Mouse (Mus musculus): ENCODE measurements around the gene Sema4c. TPM values are rescaled to one million over a fixed set of nuclear protein-coding genes. Genes with fewer than 3 reads are reported as not detected.

Sema4c gene
- total RNA-seq, 2 experiments from 2014 or later, result 21.6 to 24.6 TPM

GRCm38 (mm10) chr1:36559256-36559655, 1.1 kb upstream of the Sema4c start:
- DNase-seq (ENCODE audit: low spot score in 2 of 2), result no peak

- DNase-seq (ENCODE audit: low spot score in 2 of 2), result peak; percentile 78 to 87
These were observed 615 bp downstream of the Sema4c start for GRCm38 (mm10) chr1:36557457-36558011.

- DNase-seq (ENCODE audit: low spot score in 2 of 2), result peak; percentile 99
These were observed 1.3 kb downstream of the Sema4c start for GRCm38 (mm10) chr1:36556553-36557456.

GRCm38 (mm10) chr1:36555798-36556395, 2.3 kb downstream of the Sema4c start:
- peak in 1 of 2 experiments; percentile 53 for DNase-seq (ENCODE audit: low spot score in 2 of 2)

GRCm38 (mm10) chr1:36554633-36555399, 3.3 kb downstream of the Sema4c start:
- no peak for DNase-seq (ENCODE audit: low spot score in 2 of 2)

- DNase-seq (ENCODE audit: low spot score in 2 of 2), result no peak
These were observed 5.6 kb downstream of the Sema4c start for GRCm38 (mm10) chr1:36552506-36552905.

- no peak for DNase-seq (ENCODE audit: low spot score in 2 of 2)
These were observed 6.2 kb downstream of the Sema4c start for GRCm38 (mm10) chr1:36551904-36552303.

GRCm38 (mm10) chr1:36550075-36550863, 7.9 kb downstream of the Sema4c start:
- no peak for DNase-seq (ENCODE audit: low spot score in 2 of 2)

- no peak for DNase-seq (ENCODE audit: low spot score in 2 of 2)
These were observed 8.7 kb downstream of the Sema4c start for GRCm38 (mm10) chr1:36549491-36549890.

GRCm38 (mm10) chr1:36548771-36549170, 9.4 kb downstream of the Sema4c start:
- no peak for DNase-seq (ENCODE audit: low spot score in 2 of 2)

GRCm38 (mm10) chr1:36547981-36548598, 10.1 kb downstream of the Sema4c start:
- DNase-seq (ENCODE audit: low spot score in 2 of 2), result peak in 1 of 2 experiments; percentile 57

GRCm38 (mm10) chr1:36546888-36547471, 11.2 kb downstream of the Sema4c start, which contains the start of gene Ankrd39:
Gene Ankrd39, minus strand, starts transcription at chr1:36547445.
- DNase-seq (ENCODE audit: low spot score in 2 of 2), result peak; percentile 97 to 98

GRCm38 (mm10) chr1:36545845-36546600, 12.1 kb downstream of the Sema4c start:
- peak in 1 of 2 experiments; percentile 44 for DNase-seq (ENCODE audit: low spot score in 2 of 2)

- DNase-seq (ENCODE audit: low spot score in 2 of 2), result no peak
These were observed 12.8 kb downstream of the Sema4c start for GRCm38 (mm10) chr1:36545382-36545781.

GRCm38 (mm10) chr1:36542925-36543324, 15.2 kb downstream of the Sema4c start:
- DNase-seq (ENCODE audit: low spot score in 2 of 2), result no peak

GRCm38 (mm10) chr1:36541844-36542243, 16.3 kb downstream of the Sema4c start:
- peak in 1 of 2 experiments; percentile 44 for DNase-seq (ENCODE audit: low spot score in 2 of 2)

GRCm38 (mm10) chr1:36540807-36541206, 17.3 kb downstream of the Sema4c start:
- no peak for DNase-seq (ENCODE audit: low spot score in 2 of 2)

GRCm38 (mm10) chr1:36540132-36540531, 18.0 kb downstream of the Sema4c start:
- DNase-seq (ENCODE audit: low spot score in 2 of 2), result no peak

- no peak for DNase-seq (ENCODE audit: low spot score in 2 of 2)
These were observed 19.0 kb downstream of the Sema4c start, which contains the start of gene Gm42417 for GRCm38 (mm10) chr1:36539186-36539585. Gene Gm42417, minus strand, starts transcription at chr1:36539429.

All from layer of hippocampus, postnatal 10 days (tissue).